Mouse (Mus musculus) C2C12 (cell line): ENCODE results near the gene Rrp36.

Experiments
- CEBPB ChIP-seq: IDR thresholded peaks from one replicate; pipeline ENCODE4 v1.6.1; 2011; ENCODE audit warnings: low read depth, mild to moderate bottlenecking, control low read depth, moderate library complexity
- CTCF ChIP-seq: IDR thresholded peaks from one replicate; pipeline ENCODE4 v1.5.1; 2011; ENCODE audit not compliant: control insufficient read depth, insufficient read depth, insufficient read length
- FOSL1 ChIP-seq: IDR thresholded peaks from one replicate; pipeline ENCODE4 v1.8.0; 2011; ENCODE audit warnings: mild to moderate bottlenecking, low read length; ENCODE audit not compliant: poor library complexity, insufficient read depth, severe bottlenecking
- MAX ChIP-seq: IDR thresholded peaks from one replicate; pipeline ENCODE4 v1.6.1; 2011; ENCODE audit warnings: mild to moderate bottlenecking, control low read depth
- MYOD1 ChIP-seq: IDR thresholded peaks from one replicate; pipeline ENCODE4 v1.6.1; 2011; ENCODE audit warnings: low read depth; ENCODE audit not compliant: control insufficient read depth, insufficient read length
- MYOG ChIP-seq: IDR thresholded peaks from one replicate; pipeline ENCODE4 v1.6.1; 2011; ENCODE audit not compliant: control insufficient read depth, insufficient read length; ENCODE audit errors: extremely low read depth
- USF1 ChIP-seq: IDR thresholded peaks from one replicate; pipeline ENCODE4 v1.6.1; 2011; ENCODE audit warnings: low read depth, mild to moderate bottlenecking, control low read depth, moderate library complexity

DNA sequence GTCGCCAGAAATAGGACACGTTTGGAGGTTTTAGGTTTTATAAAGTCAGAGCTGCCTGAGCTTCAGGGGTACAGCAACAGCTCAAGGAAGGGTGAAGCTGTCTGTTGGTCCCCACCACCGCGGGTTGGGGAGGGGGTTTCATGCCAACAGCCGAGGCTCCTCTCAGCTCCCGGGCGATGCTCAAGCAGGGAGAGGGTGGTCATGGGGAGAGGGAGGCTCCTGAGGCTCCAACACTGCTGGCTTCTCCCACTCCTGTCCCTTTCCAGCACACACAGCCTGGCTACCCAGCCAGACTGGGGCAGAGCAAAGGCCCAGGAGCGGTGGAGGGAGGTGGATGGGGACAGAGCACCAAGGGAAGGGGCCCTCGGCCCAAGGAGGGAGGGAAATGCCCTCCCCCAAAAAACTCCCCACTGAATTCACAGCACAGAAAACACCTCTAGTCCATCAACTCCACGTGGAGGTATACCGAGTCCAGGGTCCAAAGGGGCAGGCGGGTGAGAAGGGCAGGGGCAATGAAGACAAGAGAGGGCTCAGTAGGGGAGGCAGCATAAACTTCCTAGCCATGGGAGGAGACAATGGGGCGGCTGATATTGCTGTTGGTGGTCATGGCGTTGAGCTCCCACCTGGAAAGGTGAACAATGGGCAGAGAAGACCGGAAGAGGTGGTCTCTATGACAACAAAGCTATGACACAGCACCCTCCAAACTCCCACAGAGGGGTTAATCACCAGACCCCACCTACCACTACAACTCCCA, 555 bp upstream of the Rrp36 start:
- no peak for TF ChIP-seq CTCF
- TF ChIP-seq FOSL1 = no peak
- TF ChIP-seq MAX = no peak
- TF ChIP-seq USF1 = no peak
- TF ChIP-seq CEBPB = no peak
- TF ChIP-seq MYOD1 = no peak
- TF ChIP-seq MYOG = no peak
